Mouse (Mus musculus): Measurements from ENCODE around the gene Plp1. TPM values are rescaled to one million over a fixed set of nuclear protein-coding genes. Genes with fewer than 3 reads are reported as not detected.

Gene Plp1
- under 1 TPM; 0.24 TPM for total RNA-seq (2023)

DNA sequence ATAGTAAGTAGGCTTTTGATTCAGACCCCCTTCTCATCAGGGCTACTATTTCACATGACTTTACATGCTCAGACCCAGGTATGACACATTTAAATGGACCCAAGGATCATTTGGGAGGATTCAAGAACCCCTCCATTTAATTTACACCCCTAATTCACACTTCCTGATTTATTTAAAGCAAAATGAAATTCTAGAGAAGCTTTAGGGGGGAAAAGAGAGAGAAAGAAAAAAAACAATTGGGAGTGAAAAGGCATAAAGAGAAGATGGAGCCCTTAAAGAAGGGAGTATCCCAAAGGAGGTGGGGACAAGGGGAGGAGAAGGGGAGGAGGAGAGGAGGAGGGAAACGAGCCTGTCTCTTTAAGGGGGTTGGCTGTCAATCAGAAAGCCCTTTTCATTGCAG, at the start of gene Plp1:
Gene Plp1 (plus strand): TSS at position 301 of the 400 bp plus-strand sequence.

DNA sequence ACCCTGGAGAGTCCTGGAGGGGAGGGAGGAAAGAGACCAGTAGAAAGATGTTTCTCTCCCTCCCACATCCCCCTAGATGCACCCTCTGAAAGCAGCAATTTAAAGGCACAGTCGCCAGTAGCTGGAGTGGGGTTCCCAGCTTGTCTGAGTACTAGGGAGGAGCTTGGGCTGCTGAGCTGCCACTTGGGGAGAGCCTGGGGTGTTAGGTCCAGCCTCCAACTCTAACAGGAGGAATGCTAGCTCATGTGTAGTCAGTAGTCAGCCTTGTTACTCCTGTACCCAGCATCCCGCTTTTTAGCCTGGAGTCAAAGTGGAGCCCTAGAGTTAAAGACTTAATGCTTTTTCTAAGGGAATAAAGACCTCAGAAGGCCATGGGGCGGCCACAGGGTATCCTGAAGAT, 42.4 kb upstream of the Plp1 start, which contains the start of gene Glra4:
Gene Glra4 (minus strand): TSS at position 101 of the 400 bp plus-strand sequence.

DNA sequence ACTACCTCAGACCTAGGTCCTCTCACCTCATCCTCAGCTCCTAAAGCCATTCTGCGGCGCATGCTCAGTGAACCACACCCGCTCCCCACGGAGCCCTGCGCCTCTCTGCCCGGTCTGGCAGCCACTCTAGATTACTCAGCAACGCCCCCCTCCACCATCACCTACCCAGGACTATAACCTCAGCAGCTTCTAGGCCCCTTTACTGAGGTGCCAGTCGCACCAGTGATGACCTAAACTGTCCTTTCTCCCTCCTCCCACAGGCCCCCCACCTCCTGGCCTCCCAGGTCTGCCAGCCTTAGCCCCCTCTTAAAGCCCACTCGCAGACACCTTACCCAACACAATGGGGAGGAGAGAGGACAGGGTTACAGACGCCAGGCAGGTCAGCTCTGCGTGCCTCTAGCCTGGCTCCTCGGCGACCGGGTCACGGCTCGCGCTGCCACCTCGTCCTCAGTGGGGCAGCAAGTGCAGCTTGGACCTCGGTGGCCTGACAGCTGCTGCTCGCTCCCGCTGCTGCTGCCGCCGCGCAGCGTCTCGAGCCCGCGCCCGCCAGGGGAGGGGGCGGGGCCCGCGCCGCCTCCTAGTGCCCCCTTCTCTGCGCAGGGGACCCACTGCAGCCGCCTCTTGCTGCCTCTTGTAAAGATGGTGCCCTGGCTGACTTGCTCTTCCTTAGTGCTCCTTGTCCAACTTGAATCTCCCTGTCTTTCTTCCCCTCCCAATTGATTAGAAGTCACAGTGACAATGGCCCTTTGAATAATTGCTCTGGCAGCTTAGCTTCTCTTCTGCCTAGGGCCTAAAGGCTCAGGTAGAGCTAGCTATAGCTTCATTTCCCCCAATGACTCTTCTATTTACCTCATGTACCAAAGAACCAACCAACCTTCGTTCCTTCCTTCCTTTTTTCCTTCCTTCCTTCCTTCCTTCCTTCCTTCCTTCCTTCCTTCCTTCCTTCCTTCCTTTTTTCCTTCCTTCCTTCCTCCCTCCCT, 45.9 kb downstream of the Plp1 start, which contains the start of gene Rab9b:
Gene Rab9b (minus strand): TSS at position 695 of the 980 bp plus-strand sequence.

Other genes with a start within 250 kb of the Plp1 start
- gene Tceal3, start 231.8 kb upstream of the Plp1 start, total RNA-seq (2023) = not detected
- gene Tceal1, start 114.7 kb upstream of the Plp1 start, total RNA-seq (2023) = not detected
- 10 to 100 TPM; 86.6 to 92.3 TPM for gene Morf4l2, start 79.0 kb upstream of the Plp1 start, total RNA-seq (2023)
- gene Glra4, start 42.5 kb upstream of the Plp1 start, total RNA-seq (2023) = not detected
- not detected for gene Rab9b, start 46.1 kb downstream of the Plp1 start, total RNA-seq (2023)
- gene H2bfm, start 104.7 kb downstream of the Plp1 start, total RNA-seq (2023) = not detected
- 1 to 10 TPM; 2.6 to 7.0 TPM for gene Tmsb15b2, start 152.8 kb downstream of the Plp1 start, total RNA-seq (2023)
- gene Tmsb15l, start 154.2 kb downstream of the Plp1 start, total RNA-seq (2023) = not detected
- 1 to 10 TPM in 1 of 2 experiments, not detected in 1; 3.3 TPM for gene Tmsb15b1, start 154.2 kb downstream of the Plp1 start, total RNA-seq (2023)
- gene Zcchc18, start 170.5 kb downstream of the Plp1 start, total RNA-seq (2023) = under 1 TPM; 0.13 to 0.18 TPM
- gene Slc25a53, start 215.6 kb downstream of the Plp1 start, total RNA-seq (2023) = 10 to 100 TPM in 1 of 2 experiments, 1 to 10 TPM in 1; 2.6 to 11.0 TPM
- gene Fam199x, start 226.9 kb downstream of the Plp1 start, total RNA-seq (2023) = 1 to 10 TPM; 2.4 to 3.1 TPM

Measured in neutrophil, adult 59 days (primary cell).